Mouse (Mus musculus): ENCODE data around the gene Msmb. TPM values are rescaled to one million over a fixed set of nuclear protein-coding genes. Genes with fewer than 3 reads are reported as not detected.
"Not testable (repeated sequence)": the region's sequence is repeated elsewhere in the genome, so short reads cannot be mapped to it uniquely, and the experiment has no call there.

Msmb gene
- polyA plus RNA-seq (2015; fragmentation: Nextera tagmentation; extraction: Ambion mirVana): not detected in 2 replicates

DNA sequence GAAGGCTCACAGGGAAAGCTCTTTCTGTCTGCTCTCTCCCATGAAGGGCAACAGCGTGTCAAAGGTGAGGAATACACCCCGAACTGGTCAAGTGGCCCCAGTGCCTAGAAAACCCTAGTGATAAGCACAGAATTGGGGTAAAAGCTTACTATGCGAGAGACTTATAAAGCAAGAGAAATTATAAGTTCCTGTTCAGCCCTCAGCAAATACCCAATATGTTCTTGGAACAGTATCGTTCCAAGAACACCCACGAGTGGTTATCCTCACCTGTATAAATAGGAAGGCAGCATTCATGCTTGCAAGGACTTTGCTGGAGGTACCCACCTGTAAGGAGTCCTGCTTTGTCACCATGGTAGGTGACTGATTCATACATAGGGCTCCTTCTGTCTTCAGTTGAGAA, at the start of gene Msmb:
Msmb (plus strand) TSS at position 301 of the 400 bp plus-strand sequence.
- 85% methylated on average over 5 of the region's 5 CpGs for WGBS
- Histone ChIP-seq H3K27ac (no peak within 1 kb of the TSS), H3K4me2 (no peak within 1 kb of the TSS), H3K4me3 (replicated peaks) (no peak within 1 kb of the TSS), H3K9ac (no peak within 1 kb of the TSS), H3K36me3 (no peaks in the 10 kb centered on the region), H3K4me1 (no peaks in the 10 kb centered on the region), H3K27me3 (replicated peaks) (no peaks in the 10 kb centered on the region), H3K9me3 (no peaks in the 10 kb centered on the region)
- no peak for ATAC-seq (ENCODE audit: insufficient read depth, low FRiP score, low read depth)

DNA sequence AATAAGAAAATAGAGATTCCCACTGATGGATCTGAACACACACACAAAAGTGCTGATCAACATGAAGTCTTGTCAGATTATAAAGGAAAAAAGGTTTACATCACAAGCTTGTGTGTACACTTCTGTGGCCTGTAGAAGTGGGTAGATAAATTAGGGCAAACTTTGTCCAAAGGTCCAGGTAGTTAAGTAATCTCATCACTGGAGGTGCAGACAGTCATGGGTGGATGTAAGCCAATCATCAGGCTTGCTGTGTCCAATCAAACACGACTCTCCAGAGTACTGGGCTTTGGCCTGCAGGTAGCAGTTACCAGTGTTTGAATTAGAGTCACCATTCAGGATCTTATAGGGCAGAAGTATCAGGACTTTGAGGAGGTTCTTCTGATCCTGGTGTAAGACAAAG, 48.8 kb upstream of the Msmb start:
- no peak overlapping the region for H3K27ac ChIP-seq
- H3K4me3 ChIP-seq (replicated peaks): no peak overlapping the region
- H3K27me3 ChIP-seq (replicated peaks): no peaks in the 10 kb centered on the region
- no peak overlapping the region for H3K4me2 ChIP-seq
- H3K9me3 ChIP-seq: no peaks in the 10 kb centered on the region
- no peak for ATAC-seq (ENCODE audit: insufficient read depth, low FRiP score, low read depth)
- H3K36me3 ChIP-seq: peaks cover 23% of the 10 kb centered on the region; the same call in 1 of the 2 replicates
- peaks cover 7% of the 10 kb centered on the region; the same call in 1 of the 2 replicates for H3K4me1 ChIP-seq
- 67% methylated on average over 1 of the region's 1 CpGs for WGBS
- no peak overlapping the region for H3K9ac ChIP-seq

DNA sequence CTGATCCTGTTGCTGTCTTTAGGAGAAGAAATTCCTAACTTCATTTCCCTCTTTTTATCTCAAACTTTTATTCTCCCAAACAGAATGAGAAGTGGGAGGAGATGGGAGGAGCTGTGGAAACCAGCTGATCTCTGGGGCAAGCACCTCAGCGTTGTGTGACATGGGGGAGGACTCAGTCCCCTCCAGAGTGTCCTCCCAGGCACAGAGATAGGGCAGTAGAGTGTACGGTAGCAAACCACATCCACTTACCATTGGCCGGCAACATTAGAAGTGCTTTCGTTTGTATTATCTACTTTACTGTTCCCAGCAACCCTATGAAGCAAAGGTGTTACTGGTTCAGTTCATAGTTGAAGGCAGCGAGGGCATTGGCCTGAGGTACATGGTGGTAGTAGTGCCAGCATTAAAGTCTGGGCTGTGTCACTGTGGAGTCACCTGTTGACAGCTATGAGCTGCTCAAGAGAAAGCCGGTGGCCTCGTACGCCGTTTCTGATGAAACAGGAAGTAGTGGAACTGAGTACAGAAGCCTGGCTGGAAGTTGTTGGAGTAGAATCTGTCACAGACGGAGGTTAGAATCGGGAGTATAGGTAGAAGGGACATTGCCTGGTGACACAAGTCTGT, 48.2 kb upstream of the Msmb start:
- Histone ChIP-seq H3K4me3 (replicated peaks) (no peak overlapping the region), H3K4me2 (no peak overlapping the region), H3K9me3 (no peaks in the 10 kb centered on the region), H3K4me1 (peaks cover 7% of the 10 kb centered on the region; the same call in 1 of the 2 replicates), H3K9ac (no peak overlapping the region), H3K27ac (no peak overlapping the region), H3K36me3 (peaks cover 28% of the 10 kb centered on the region; the same call in 1 of the 2 replicates), H3K27me3 (replicated peaks) (no peaks in the 10 kb centered on the region)
- no peak for ATAC-seq (ENCODE audit: insufficient read depth, low FRiP score, low read depth)
- WGBS: 83% methylated on average over 11 of the region's 11 CpGs

DNA sequence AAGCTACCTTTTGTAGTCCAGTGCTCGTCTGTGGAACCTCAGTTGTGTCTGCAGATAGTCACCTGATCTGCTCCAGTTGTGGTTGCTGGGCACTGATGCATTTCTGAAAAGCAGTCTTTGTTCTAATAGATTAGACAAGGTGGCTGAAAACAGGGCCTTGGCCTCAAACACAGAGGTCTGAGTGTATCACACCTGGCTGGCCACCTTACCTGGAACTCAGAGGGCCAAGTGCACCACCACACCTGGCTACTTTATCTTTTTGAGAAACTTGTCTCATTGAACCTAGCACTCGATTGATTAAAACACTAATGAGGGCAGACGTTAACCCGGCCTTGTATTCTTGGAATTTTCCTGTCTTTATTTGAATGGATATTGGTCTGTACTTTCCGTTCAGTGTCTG, 46.2 kb upstream of the Msmb start:
- Histone ChIP-seq H3K4me3 (replicated peaks) (no peak overlapping the region), H3K9me3 (no peaks in the 10 kb centered on the region), H3K27me3 (replicated peaks) (no peaks in the 10 kb centered on the region), H3K36me3 (peaks cover 44% of the 10 kb centered on the region), H3K9ac (no peak overlapping the region), H3K4me2 (no peak overlapping the region), H3K4me1 (peaks cover 7% of the 10 kb centered on the region; the same call in 1 of the 2 replicates), H3K27ac (no peak overlapping the region)
- WGBS: 82% methylated on average over 5 of the region's 5 CpGs
- no peak for ATAC-seq (ENCODE audit: insufficient read depth, low FRiP score, low read depth)

DNA sequence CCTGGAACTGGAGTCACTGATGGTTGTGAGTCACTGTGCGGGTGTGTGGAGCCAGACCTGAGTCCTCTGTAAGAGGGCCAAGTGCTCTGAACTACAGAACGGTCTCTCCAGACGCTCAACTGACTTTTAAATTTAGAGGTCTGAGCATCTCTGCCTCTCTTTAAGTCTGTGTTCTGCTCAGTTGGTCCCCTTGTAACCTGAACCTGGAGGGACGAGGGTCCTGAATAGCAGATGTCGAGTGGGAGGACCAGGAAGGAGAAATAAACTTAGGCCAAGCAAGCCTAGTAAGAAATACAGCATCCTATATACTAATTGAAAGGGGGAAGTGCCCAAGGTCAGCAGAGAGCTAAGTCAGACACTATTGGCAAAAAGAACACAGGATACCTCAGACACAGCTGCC, 45.1 kb upstream of the Msmb start:
- Histone ChIP-seq H3K4me3 (replicated peaks) (no peak overlapping the region), H3K27me3 (replicated peaks) (no peaks in the 10 kb centered on the region), H3K9me3 (no peaks in the 10 kb centered on the region), H3K36me3 (peaks cover 48% of the 10 kb centered on the region), H3K27ac (no peak overlapping the region), H3K4me2 (no peak overlapping the region), H3K9ac (no peak overlapping the region), H3K4me1 (no peaks in the 10 kb centered on the region)
- 87% methylated on average over 5 of the region's 5 CpGs for WGBS
- ATAC-seq (ENCODE audit: insufficient read depth, low FRiP score, low read depth): no peak

DNA sequence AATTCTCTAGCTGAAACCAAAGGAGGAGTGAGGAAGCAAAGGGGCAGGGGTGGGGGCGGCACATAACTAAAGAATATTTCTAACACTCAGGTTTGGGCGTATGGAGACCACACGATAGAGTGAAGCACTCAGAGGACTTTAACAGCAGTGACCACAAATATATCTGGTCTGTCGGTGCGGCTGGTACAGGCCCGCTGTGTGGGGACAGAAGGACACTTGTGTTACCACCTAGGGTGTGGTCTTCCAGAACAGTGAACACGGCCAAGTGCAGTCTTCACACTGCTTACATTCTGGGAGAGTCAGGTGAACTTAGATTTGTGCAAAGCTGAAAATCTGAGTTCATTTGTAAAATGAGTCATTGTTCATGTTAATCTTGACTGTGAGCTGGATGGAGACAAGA, 44.1 kb upstream of the Msmb start:
- H3K9me3 ChIP-seq: no peaks in the 10 kb centered on the region
- ATAC-seq (ENCODE audit: insufficient read depth, low FRiP score, low read depth): no peak
- no peak overlapping the region for H3K4me2 ChIP-seq
- no peak overlapping the region for H3K27ac ChIP-seq
- 94% methylated on average over 7 of the region's 7 CpGs for WGBS
- H3K4me1 ChIP-seq: no peaks in the 10 kb centered on the region
- H3K27me3 ChIP-seq (replicated peaks): no peaks in the 10 kb centered on the region
- no peak overlapping the region for H3K9ac ChIP-seq
- H3K4me3 ChIP-seq (replicated peaks): no peak overlapping the region
- peaks cover 48% of the 10 kb centered on the region for H3K36me3 ChIP-seq

DNA sequence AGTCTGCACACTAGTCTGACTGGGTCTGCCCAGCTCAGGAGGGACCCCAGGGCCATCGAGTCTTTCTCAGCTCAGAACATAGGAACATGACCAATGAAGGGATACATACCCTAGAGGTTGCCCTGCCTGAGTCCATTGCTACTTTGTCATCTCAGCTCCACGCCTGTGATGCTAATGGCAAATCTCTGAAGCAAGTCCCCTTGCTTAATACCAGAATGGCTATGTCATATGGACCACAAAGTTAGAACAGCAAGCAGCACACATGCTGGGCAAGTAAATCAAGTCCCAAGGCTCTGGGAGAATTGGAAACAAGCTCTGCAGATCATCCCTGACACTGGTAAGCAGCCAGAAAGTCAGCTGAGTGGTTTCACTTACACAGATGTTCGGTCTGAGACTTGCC, 42.9 kb upstream of the Msmb start:
- 97% methylated on average over 3 of the region's 3 CpGs for WGBS

DNA sequence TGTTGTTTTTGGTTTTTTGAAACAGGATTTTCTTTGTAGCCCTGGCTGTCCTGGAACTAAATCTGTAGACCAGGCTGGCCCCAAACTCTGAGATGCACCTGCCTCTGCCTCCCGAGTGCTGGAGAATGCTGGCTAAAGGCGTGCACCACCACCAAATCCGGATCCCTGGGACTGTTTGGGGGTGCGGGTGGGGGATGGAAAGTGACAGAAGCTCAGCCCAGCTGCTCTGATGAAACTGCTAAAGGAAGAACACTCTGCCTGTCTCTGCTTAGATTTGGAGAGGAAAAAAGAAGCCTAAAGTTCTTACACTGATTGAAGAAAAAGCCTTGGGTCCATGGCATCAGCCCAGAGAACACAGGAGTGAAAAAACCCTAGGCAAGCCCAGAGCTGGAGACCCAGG, 38.3 kb upstream of the Msmb start:
- H3K4me2 ChIP-seq: no peak overlapping the region
- H3K36me3 ChIP-seq: peaks cover 21% of the 10 kb centered on the region
- no peak overlapping the region for H3K9ac ChIP-seq
- 82% methylated on average over 4 of the region's 4 CpGs for WGBS
- H3K27ac ChIP-seq: no peak overlapping the region
- H3K4me3 ChIP-seq (replicated peaks): no peak overlapping the region
- no peaks in the 10 kb centered on the region for H3K4me1 ChIP-seq
- H3K9me3 ChIP-seq: no peaks in the 10 kb centered on the region
- H3K27me3 ChIP-seq (replicated peaks): no peaks in the 10 kb centered on the region
- ATAC-seq (ENCODE audit: insufficient read depth, low FRiP score, low read depth): no peak

More for the DNA sequence above, 42.9 kb upstream of the Msmb start:
- Histone ChIP-seq H3K27me3 (replicated peaks) (no peaks in the 10 kb centered on the region), H3K4me1 (no peaks in the 10 kb centered on the region), H3K9me3 (no peaks in the 10 kb centered on the region), H3K36me3 (peaks cover 44% of the 10 kb centered on the region), H3K4me3 (replicated peaks) (no peak overlapping the region), H3K4me2 (no peak overlapping the region), H3K27ac (no peak overlapping the region), H3K9ac (no peak overlapping the region)
- no peak for ATAC-seq (ENCODE audit: insufficient read depth, low FRiP score, low read depth)

DNA sequence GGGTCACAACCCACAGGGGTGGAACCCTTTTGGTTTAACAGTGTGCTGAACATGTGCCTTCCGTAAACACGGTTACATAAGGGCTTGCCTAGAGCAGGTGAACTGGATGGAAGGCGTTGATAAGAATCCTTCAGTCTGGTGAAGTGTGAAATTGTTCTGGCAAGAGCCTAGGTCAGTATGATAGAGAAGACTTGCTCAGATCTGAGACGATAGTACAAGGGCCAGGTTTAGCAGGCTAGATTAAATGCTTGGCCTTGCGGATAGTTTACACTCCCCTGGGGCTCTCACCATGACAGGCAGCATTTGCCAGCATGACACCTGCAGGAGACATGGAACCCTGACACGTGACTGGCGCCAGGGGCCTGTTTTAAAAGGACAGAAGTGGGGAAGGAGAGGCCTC, 36.2 kb upstream of the Msmb start:
- WGBS: 47% methylated on average over 7 of the region's 7 CpGs
- no peak overlapping the region for H3K27ac ChIP-seq
- no peak for ATAC-seq (ENCODE audit: insufficient read depth, low FRiP score, low read depth)

DNA sequence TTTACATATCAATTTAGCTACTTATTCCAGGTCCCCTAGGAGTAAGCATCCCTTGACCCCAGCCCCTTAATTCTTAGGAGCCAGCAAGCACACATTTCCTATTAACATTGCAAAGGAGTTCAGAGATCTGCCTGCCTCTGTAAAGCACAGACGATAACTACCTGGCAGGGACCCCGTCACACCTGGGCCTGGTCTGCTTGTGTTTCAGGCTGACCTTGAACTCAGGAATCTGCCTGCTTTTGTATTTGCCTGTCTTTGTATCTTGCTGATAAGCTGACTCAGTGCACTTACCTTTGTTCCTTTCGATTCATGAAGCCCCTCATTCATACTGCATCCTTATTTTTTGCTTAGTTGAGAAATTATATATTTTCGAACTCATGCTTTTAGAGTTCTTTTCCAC, 34.9 kb upstream of the Msmb start:
- Histone ChIP-seq H3K4me1 (no peaks in the 10 kb centered on the region), H3K9ac (no peak overlapping the region), H3K4me2 (no peak overlapping the region), H3K27ac (no peak overlapping the region), H3K27me3 (replicated peaks) (no peaks in the 10 kb centered on the region), H3K9me3 (no peaks in the 10 kb centered on the region), H3K4me3 (replicated peaks) (no peak overlapping the region), H3K36me3 (no peaks in the 10 kb centered on the region)
- 84% methylated on average over 4 of the region's 4 CpGs for WGBS
- no peak for ATAC-seq (ENCODE audit: insufficient read depth, low FRiP score, low read depth)

More for the DNA sequence above, 36.2 kb upstream of the Msmb start:
- H3K9me3 ChIP-seq: no peaks in the 10 kb centered on the region
- no peak overlapping the region for H3K4me2 ChIP-seq
- no peaks in the 10 kb centered on the region for H3K4me1 ChIP-seq
- H3K4me3 ChIP-seq (replicated peaks): no peak overlapping the region
- H3K9ac ChIP-seq: no peak overlapping the region
- no peaks in the 10 kb centered on the region for H3K27me3 ChIP-seq (replicated peaks)
- 0 out of 2 replicates have a peak, but pooled peaks cover 4% of the 10 kb centered on the region for H3K36me3 ChIP-seq

DNA sequence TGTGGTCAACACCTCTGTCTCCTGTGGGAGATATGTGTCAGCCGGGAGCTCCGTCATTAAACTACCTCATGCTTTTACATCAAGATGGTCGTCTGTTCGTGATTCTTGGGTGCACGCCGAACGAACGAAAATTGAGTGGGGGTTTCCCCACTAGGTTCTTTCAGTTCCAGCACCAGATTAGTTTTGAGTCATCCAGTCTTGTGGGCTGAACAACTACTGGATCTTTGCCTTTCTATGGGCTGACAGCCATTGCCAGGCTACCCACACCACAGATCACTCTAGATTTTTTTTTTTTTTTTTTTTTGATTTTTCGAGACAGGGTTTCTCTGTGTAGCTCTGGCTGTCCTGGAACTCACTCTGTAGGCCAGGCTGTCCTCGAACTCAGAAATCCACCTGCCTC, 29.7 kb upstream of the Msmb start:
- not testable (repeated sequence) for H3K4me1 ChIP-seq; H3K9ac ChIP-seq; H3K27ac ChIP-seq; H3K27me3 ChIP-seq (replicated peaks); H3K9me3 ChIP-seq; ATAC-seq (ENCODE audit: insufficient read depth, low FRiP score, low read depth); H3K36me3 ChIP-seq; H3K4me3 ChIP-seq (replicated peaks); H3K4me2 ChIP-seq
- 91% methylated on average over 10 of the region's 10 CpGs for WGBS

DNA sequence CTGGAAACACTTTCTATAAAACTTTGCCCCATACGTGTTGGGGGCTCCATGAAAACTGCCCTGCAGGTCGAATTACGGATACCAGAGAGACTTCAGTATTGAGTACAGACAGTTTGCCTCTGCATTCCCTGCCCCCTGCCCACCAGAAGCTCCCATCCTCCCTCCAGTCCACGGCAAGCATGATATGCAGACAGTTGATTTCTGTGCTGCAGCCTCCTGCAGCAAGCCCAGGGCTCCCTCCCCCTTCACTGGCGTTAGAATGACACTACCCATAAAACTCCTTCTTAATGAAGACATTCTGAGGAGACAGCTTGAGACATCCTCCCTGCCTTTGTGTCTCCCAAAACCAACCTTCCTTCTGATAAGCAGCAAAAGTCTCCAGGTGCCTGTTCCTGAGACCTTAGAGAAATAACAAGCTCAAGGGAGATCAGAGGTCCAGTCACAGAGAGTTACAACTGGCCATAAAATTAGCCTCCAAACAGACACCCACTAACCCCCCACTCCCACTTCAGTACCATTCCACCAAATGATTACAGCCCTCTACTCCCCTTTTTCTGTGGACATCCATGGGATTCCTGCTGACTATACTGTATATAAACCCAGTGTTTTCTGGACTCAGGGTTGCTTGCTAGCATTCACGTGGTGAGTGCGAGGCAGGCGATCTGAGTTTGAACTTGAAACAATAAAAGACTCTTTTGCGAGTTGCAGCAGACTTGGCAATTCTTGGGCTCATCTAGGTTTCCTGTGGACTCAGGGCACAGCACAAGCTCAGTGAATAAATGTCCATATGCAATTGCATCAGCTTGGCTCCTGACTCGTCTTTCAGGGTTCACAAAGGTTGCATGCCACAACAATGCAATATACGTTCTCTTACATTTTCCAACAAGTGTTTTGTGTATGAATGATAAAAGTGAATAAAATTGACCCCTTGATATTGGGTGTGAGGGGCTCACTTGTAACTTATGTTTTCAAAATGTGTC, 20.6 kb upstream of the Msmb start:
- H3K36me3 ChIP-seq: no peaks in the 10 kb centered on the region
- no peaks in the 10 kb centered on the region for H3K27me3 ChIP-seq (replicated peaks)
- H3K4me3 ChIP-seq (replicated peaks): no peak overlapping the region
- no peak overlapping the region for H3K27ac ChIP-seq
- no peak overlapping the region for H3K9ac ChIP-seq
- no peak overlapping the region for H3K4me2 ChIP-seq
- 69% methylated on average over 11 of the region's 11 CpGs for WGBS
- no peaks in the 10 kb centered on the region for H3K4me1 ChIP-seq
- ATAC-seq (ENCODE audit: insufficient read depth, low FRiP score, low read depth): no peak
- H3K9me3 ChIP-seq: no peaks in the 10 kb centered on the region

Measured in stomach, embryonic 15.5 days (tissue).